Mouse (Mus musculus) ovary, postnatal 14 days (tissue): ENCODE measurements at regions not wholly inside any gene's neighbourhood (a gene's known extent, or its start where the extent isn't known, plus 50 kb on each side); places are given as distances from the start of the nearest gene placed in this dataset.

Experiments used
- DNase-seq: peaks from one replicate; pipeline ENCODE4 v3.0.0; 2022; ENCODE audit warnings: low spot score

DNA sequence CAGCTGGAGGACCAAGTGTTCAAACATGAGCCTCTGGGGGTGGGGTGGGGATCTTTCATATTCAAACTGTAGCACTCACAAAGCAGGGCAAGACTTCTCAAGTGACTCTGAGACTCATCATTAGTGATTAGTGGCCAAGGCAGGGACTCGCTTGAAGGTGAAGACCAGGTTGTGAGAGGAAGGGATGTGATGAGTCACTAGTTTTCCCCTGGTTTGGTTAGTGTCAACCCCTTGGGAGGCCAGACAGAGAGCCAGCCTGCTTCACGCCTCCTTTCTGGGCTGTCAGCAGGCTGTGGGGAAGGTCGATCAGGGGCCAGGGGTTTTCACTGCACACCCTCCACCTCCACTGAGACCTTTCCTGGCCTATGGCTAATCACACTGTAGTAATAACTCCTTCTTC lies 65.2 kb downstream of the Slc30a10 start:
- no peak for DNase-seq

DNA sequence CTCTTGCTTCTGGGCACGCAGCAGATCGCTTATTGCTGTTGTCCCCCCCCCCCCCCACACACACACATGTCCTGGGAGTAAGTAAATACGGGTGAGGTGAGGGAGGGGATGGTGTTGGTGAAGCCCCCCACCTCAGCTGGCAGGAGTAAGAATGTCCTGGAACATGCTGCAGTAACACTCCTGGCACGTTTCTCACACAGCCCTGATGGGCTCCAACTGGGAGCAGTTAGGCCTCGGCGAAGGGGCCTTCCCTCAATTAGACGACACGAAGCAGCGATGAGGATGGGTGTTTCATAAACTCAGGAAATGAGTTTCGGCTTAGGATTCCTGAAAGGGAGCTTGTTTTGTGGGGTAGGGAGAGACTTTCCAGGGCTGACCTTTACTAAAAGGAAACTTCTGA lies 69.4 kb downstream of the Slc30a10 start:
- no peak for DNase-seq

DNA sequence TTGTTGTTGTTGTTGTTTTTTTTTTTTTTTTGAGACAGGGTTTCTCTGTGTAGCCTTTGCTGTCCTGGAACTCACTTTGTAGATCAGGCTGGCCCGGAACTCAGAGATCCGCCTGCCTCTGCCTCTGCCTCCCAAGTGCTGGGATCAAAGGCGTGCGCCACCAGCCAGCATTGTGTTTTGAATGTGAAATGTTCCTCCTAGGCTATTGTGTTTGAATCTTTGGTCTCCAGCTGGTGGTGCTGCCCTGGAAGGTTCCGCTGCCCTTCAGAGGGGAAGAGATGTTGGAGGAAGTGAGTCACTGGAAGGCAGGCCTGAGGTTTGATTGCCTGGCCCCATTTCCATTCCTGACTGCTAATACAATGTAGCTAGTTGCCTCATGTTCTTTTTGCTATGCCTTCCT lies 78.8 kb downstream of the Slc30a10 start:
- DNase-seq, result no peak

DNA sequence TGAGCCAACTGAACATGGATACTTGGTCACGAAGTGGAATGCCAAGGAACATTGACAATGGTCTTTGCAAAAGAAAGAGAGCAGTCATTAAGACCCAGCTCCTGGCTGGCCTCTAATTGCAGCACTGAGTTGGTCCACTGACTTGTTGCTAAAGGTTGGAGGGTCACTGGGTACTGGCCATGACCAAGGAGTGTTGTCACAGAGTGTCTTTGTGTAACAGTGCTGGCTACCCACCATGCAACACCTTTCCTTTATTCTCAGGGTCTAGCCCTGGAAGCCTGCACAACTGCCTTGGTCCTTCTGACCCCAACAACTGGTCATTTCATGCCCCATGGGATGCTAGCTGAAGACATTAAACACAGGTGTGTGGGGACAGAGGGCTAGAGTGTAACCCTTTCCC lies 79.5 kb downstream of the Slc30a10 start:
- no peak for DNase-seq

DNA sequence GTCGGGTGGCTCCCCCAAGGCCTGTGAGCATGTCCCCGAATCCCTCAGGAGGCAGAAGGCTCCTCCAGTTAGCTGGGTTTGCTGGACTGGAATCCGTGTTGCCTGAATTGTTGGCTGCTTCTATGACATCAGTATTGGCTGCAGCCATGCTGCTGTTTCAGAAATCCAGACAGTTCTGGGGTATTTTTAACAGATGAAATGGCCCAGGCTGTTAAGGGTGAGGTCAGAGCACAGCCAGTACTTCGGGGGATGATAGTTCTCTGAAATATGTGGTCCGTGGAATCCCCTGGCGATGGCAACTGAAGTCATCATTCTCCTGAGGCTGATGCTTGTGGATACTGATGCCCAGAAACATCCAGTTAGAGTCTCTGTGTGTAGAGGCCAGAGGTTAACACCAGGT lies 80.7 kb downstream of the Slc30a10 start:
- no peak for DNase-seq

DNA sequence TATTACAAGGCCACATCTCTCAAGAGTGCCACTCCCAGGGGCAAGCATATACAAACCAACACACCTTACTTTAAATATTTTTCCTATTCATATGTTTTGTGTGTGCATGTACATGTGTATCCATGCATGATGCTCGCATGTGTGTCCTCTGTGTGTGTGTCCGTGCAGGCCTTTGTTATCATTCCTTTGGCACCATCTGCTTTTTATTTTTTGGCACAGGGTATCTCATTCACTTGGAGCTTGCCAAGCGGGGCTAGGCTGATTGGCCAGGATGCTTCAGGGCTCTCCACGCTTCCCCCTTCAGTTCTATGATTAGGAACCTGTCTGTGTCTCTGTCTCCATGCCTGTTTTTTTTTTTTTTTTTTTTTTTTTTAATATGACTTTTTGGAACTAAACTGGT lies 82.6 kb downstream of the Slc30a10 start:
- no peak for DNase-seq

DNA sequence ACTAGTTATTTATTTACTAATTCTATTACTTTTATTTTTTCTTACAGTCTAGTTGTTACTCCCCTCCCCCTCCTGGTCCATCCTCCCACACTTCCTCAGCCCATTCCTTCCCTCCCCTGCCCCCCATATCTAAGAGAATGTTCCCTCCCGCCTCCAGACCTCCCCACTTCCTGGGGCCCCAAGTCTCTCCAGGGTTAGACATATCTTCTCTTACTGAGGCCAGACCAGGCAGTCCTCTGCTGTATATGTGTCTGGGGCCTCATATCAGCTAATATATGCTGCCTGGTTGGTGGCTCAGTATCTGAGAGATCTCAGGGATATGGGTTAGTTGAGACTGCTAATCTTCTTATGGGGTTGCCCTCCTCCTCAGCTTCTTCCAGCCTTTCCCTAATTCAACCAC lies 84.8 kb downstream of the Slc30a10 start:
- no peak for DNase-seq

DNA sequence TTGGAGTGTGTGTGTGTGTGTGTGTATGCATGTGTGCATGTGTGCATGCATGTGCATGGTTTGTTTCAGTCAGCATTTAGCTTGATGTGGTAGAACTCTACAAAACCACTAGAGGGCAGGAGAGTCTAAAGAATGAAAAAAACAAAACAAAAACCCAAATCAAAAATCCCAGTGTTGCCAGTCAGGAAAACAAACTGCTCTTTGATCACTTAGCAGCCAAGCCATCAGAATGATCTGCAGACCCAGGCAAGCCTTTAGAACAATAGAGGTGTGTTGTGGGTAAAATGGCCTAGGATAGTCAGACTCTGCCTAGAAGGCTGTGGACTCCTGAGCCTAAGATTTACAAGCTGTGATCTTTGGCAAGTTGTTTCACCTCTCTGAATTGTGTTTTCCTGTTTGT lies 91.7 kb downstream of the Slc30a10 start:
- DNase-seq, result no peak

DNA sequence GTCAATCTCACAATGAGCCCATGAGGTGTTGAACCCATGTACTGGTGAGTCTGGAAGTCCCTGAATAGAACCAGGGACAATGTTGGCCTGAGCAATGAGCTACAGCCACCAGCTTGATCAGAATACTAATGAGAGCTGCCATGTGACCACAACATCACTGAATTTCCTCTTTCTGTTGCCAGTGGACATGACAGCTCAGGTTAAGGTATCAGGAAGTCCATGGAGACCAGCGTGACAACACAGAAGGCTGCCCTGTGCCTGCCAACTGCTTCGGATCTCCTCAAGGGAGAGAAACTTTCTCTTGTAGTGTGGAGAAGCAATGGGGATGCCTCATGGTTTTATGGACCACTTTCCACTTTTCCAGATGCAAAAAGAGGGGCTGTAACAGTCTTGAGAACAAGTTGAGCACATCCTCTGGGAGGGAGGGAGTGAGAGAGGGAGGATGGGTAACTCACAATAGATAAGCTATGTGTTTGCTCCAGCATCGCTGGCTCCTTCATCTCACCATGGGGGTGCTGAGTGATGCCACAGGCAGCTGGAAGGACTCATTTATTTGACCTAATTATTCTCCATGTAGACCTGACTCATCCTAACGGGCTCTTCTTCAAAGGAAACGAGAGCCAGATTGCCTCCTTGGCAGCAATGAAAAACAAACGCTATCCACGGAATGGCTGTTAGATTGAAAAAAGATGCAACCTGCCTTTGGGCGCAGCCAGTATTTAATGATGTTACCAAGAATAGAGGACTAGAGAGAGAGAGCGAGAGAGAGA lies 118.3 kb downstream of the Slc30a10 start:
- no peak for DNase-seq

DNA sequence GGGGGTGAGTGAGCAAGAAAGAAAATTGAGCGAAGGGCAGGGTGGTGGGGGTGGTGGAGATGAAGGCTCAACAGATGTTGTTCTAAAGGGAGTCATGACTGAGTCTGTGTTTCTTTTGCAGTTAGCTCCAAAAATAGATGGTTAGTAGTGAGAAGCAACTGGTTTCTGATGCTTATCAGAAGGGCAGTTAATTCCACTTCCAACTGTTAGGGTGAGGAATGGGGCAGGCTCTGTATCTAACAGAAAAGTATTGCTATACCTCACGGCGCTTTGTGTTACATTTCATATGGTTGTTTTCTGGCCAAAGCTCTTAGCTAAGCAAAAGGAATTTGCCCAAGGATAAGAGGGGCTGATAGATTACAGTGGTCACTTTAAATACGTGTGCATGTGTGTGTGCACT lies 120.3 kb downstream of the Slc30a10 start:
- no peak for DNase-seq

DNA sequence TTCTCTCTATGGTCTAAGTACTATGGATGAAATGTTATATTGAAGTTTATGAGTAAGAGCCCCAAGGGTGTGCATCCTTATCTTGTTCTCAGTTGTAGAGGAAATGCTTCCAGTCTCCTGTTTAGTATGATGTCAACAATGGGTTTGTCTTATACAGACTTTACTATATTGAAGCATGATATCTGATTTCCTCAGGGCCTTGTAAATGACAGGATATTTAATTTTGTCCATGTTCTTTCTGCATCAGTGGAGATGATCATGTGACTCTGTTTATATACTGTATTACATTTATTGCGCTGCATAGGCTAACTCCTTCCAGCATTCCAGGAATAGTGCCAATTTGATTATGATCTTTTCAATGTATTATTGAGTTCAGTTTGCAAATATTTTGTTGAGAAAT lies 125.2 kb downstream of the Slc30a10 start:
- no peak for DNase-seq

DNA sequence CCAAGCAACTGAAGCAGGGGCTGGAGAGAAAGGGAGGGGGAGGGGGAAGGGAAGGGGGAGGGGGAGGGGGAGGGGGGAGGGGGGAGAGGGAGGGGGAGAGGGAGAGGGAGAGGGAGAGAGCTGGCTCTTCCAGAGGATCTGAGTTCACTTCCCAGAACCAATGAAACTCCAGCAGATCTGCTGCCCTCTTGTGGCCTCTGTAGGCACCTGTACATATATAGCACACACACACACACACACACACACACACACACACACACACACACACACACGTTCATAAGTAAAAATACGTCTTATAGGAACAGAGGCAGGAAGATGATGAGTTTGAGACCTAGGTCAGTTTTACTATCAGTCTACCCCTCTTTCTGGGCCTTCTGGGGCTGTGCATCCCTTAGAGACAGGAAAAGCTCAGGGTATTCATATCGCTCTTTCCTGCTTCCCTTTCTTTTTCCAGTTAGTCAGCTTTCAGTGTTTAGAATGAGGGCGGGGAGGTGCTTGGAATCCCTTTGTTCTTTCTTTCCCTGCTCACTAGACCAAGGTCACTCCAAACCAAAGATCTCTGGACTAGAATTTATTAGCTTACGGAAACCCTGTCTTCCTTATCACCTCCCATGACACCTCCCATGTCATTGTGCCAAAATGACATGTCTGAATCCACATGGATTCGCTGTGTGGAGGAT lies 130.7 kb downstream of the Slc30a10 start:
- DNase-seq, result no peak

DNA sequence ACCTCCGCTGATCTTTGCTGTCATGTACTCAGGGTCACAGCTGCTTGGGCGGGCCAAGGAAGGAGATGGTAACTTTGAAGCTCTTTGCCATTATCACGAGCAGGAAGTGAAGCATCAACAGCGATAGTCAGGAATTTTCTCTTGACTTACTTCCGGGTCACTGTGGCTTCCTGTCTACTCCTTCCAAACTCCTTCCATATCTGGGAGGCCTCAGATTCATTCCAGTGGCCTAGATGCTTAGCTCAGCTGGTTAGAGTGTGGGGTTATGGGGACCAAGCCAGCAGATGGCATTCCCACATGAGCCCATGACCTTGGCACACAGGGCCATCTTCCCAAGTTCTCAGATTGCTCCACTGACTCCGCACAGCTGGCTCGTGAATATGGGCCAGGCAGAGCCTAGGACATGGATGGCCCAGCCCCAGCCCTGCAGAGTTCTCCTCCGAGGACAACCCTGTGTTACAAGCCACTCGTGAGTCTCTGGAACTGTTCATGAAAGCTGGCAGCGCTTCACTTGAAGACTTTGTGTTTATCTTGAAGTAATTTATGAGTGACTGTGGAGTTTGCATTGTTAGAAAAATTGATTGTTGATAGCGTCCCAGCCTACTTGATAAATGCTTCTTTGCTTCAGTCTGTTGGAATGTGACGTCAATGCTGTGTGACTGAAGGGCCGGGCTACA lies 133.2 kb downstream of the Slc30a10 start:
- DNase-seq, result no peak

DNA sequence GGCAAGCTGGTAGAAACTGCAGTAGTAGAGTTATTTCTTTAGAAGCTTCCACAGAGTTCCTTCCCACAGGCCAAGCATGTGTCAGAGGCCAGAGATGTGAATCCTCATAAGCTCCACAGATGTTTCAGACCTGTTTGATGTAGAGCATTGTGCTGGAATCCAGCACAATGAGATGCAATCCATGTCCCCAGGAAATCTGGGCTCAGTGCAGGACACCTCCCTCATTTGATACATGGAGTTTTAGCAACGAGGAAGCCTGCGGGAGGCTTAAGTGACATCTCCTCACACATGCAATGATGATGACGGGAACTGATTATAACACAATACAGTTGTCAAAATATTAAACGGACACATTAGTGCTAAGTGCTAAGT lies 133.7 kb downstream of the Slc30a10 start:
- DNase-seq, result no peak

DNA sequence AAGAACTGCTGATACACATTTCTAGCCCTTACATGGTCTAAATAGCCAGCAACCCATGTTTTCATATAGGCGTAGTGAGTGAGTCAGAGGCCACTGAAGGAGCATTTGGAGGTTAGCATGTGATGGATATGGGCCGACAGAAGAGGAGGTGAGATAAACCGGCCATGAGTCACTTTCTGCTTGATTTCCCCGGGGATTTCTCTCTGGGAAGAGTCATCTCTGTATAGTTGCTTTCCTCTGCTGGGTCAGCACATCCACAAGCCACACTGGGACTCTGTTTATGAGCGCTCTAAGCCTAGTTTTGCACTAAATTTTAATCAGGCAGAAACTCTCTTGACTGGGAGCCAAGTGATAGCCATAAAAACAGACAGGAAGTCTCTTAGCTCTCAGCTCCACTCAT lies 142.2 kb downstream of the Slc30a10 start:
- no peak for DNase-seq

DNA sequence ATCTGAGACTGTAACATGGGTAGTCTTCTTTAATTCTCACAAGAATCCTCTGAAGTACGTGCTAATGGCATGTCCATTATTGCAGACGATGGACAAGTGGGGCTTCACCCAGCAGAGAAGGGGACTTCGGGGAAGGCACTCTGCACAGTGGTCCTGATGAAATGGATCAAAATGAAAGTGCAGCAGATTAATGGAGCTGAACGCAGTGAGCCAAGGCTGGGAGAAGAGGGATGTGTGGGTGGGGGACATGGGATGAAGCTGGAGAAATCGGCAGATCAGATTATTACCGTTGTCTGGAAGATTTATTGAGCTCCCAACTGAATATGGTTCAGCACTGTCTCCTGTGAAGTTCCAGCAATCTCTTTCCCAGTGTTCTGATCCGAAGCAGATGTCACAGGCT lies 143.9 kb downstream of the Slc30a10 start:
- DNase-seq, result no peak

DNA sequence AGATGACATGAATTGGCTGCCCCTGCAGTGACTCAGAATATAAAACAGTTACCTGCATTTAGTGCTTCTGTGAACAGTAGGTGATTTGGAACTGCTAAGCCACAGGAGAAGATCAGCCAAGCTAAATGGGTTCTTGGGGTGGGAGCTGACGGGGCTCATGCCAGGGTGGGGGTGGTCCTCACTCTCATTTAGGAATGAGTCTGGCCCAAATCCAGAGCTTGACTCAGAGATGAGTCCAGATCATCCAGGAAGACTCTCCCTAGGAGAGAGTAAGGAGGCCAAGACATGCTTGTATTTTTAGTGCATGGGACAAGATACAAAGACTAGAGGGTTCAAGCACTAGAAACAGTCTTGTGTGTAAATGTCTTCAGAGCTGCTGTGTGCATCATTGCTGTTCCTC lies 146.5 kb downstream of the Slc30a10 start:
- DNase-seq, result no peak

DNA sequence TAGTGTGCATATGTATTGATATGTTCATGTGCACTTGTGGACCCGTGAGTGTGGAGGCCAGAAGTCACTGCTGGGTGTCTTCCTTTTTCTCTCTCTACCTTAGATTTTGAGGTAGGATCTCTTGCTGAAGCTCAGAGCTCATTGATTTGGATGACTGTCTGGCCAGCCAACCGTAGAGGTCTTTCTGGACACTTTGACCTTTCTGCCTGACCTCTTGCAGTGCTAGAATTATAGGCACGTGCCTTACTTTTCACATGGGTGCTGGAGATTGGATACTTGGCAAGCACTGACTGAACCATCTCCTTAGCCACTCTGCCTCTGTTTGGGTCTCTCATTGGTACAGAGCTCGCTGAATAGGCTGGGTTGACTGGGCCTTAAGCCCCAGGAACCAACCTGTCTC lies 151.3 kb downstream of the Slc30a10 start:
- DNase-seq, result no peak

DNA sequence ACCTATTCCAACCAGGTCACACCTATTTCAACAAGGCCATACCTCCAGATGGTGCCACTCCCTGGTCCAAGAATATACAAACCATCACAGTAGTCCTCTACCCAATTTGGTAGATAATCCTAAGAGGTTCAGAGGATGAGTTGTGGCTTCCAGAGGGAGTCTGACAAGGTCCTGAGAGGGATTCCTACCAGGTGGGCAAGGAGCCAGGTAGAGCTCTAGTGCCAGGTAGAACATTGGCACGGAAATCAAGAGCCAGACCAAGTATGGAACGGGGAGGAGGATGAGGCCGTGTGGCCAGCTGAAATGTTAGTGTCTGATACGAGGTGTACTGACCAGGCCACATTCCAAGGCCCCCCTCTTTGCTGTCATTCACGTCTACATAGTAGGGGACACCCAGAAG lies 153.0 kb downstream of the Slc30a10 start:
- DNase-seq, result no peak

DNA sequence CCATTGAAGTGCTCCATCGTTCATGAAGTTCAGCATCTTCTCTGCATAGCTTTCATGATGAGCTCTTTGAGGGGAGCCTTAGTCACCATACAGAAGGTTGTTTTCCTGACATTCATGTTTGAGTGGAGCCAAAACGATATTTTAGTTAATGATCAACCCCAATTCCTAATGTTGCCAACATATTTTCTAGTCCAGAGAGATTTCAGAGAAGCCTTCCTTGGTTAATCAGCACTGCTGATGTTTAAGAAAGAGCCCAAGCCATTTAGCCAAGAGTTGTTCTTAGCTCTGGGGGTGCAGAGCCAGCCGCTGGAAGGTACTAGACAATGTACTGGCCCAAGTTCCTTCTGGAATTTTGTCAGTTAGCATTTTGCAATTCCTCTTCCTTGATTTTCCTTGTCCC lies 153.8 kb downstream of the Slc30a10 start:
- no peak for DNase-seq

DNA sequence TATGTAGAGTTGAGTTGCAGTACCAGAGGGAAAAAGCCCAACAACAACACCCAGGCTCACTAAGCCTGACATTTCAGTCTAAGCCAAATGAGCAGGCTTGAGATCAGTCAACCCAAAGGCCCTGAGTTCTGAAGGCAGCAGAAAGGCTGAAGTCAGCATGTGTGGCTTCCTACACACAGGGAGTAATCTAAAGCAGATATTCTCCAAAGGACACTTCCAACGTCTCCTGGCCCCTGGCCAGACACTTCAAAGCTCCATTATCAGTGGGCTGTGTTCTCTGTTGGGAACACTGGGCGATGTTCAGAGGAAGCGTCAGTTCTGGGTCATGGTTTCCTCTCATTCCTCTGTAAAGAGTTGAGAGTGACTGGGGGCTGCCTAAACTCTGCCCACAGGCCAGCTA lies 155.9 kb downstream of the Slc30a10 start:
- peak; percentile 42 for DNase-seq

DNA sequence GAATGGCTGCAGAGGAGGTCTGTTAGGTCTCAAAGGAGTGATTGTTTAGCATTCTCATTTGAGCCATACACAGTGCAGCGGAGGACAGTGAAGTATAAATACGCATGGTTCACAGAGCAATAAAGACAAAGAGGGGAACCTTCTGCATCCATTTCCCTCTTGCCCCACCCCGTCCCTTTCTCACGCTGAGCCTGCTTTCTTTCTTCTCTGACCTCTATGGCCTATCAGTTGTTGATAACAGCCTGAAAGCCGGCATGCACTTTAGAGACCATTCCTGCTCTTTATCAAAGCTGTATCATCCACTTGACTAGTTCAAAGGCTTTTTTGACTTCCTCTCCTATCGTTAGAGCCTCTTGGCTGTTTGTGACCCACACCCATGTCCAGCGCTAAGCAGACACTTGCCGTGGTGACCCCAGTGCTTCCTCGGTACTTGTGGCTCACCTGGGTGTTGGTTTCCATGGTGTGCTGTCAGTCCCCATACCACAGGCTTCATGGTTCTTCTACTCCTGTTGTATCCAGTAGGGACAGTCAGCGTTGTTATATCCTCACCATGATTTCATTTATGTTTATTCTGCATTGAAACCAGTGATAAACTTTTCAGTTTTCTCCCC lies 161.3 kb downstream of the Slc30a10 start:
- DNase-seq, result no peak

DNA sequence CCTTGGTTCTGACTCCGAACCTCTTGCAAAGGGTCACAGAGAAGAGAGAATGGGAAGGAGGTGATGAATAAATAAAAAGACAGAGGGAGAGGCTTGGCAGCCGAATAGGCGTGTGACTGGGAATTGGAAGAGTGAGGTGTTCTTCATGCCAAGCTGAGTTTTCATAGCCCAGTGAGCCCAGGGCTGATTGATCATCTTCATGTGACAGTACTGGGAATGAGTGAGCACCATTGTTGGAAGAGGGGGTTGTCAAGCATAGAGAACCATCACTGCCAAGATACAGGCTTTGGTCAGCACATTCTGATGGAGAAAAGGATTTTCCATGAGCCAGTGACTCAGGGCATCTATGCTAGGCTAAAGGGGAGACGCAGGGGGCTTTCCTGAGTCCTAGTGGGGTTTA lies 163.0 kb downstream of the Slc30a10 start:
- peak; percentile 21 for DNase-seq
